Mouse (Mus musculus) CD8-positive naive resting alpha-beta T cell, adult 57 days (primary cell): Measurements from ENCODE around the gene Sprr1a. TPM values are rescaled to one million over a fixed set of nuclear protein-coding genes. Genes with fewer than 3 reads are reported as not detected.

Experiments used
- total RNA-seq: library from RNA; stranded (reverse); gene quantifications from one replicate; pipeline ENCODE4 v1.2.4, GENCODE M21; 2023

Gene Sprr1a
- not detected for total RNA-seq

DNA sequence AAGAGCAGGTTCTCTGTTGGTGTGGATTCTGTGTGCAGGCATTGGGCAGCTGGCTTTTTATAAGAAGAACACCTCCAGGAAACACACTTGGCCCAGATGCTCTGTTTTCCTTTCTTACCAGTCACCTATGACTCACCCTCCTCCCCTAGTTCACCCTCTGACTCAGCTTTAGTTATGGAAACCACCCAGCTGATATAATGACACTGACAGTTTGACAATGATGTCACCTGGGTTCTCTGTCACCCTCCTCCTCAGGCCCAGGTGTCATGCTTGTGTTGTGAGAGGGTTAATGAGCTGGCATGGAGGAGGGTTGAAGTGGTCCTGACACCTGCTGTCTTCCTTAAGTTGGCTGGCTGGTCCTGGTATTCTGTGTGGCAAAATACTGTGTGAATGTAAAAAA is at the start of gene Sprr1a:
TSS of gene Sprr1a (minus strand) at position 33 of the 400 bp plus-strand sequence.

DNA sequence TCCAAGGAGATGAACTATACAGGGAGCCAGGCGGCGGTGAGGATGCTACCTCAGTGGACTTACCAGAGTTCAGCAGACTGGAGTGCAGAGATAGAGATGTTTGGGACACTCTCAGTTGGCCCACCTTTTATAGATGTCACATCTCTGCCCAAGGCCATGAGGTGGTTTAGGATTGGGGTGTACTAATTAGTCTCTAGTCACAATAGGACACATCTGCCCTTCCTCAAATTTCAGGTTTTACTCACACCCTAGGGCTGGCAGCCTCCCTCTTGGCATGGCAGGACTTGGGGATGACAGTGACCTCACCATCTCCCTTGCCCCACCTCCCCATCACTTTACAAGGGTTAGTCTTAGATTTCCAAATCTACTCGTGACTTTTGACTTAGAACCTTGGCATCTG is 48.7 kb upstream of the Sprr1a start, which contains the start of gene 2310046K23Rik:
TSS of gene 2310046K23Rik (minus strand) at position 101 of the 400 bp plus-strand sequence.

DNA sequence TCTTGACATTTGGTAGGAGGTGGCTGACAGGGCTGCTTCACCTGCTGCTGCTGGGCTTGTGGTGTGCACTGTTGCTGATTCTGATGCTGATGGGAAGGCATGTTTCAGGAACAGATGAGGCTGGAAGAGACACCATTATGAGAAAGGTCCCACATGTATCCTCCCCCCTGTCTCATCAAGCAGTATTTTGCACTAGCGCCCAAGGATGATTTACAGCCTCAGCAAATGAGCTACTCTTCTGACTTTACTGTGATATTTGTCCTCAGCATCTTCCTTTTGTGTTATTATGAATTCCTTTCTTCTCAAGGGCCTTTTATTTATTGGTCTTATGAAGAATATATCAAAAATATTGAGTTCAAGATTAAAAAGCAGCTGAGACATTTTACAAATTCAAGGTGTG is 14.7 kb upstream of the Sprr1a start, which contains the start of gene Sprr4:
TSS of gene Sprr4 (minus strand) at position 101 of the 400 bp plus-strand sequence.

DNA sequence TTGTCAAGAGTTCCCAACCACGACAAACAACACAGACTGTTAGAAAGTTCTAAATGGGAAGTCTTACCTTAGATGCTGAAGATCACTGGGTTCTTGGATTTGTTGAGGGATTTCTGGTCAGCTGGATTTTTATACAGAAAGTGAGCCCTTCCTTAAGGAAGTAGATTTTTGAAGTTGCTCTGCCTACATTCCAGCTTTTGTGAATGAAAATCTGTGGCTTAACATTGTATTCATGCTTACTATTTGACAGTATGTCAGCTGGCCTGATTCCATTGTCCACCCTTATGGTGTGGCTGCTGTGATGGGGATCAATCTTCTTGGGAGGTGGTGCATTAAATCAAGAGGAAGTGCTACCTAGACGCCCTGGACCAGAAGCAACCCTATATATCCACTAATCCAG is 27.1 kb downstream of the Sprr1a start, which contains the start of gene Sprr3:
TSS of gene Sprr3 (minus strand) at position 101 of the 400 bp plus-strand sequence.

DNA sequence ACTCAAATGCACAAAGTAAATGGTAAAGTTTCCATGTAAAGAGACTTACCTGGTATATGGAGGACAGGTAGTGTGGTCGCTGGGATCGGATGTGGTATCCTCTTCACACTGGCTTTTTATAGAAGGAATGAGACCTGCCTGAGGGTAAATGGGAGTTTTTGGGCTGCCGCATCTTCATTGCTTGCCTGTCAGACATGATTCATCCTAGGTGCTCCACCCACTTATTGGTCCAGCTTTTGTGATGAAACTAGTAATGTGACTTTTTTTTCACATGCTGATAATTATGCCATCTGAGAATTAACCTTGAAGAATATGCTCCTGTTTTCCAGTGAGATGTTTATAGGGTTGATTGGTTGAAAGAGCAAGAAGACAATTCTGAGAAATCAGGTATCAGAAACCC is 47.0 kb downstream of the Sprr1a start, which contains the start of gene Sprr1b:
TSS of gene Sprr1b (minus strand) at position 101 of the 400 bp plus-strand sequence.

Other genes with a start within 250 kb of the Sprr1a start
- not detected for gene Sprr2a3, start 200.5 kb downstream of the Sprr1a start, total RNA-seq
- gene Sprr2b, start 169.3 kb downstream of the Sprr1a start, total RNA-seq, result not detected
- gene Sprr2d, start 146.8 kb downstream of the Sprr1a start, total RNA-seq, result not detected
- not detected for gene Sprr2e, start 133.8 kb downstream of the Sprr1a start, total RNA-seq
- not detected for gene Sprr2f, start 120.7 kb downstream of the Sprr1a start, total RNA-seq
- gene Sprr2h, start 100.2 kb downstream of the Sprr1a start, total RNA-seq, result not detected
- gene Sprr2i, start 77.9 kb downstream of the Sprr1a start, total RNA-seq, result not detected
- gene Sprr2j-ps, start 67.8 kb downstream of the Sprr1a start, total RNA-seq, result not detected
- 1.4 TPM for gene Gm9774, start 56.5 kb downstream of the Sprr1a start, total RNA-seq
- not detected for gene Sprr2k, start 53.3 kb downstream of the Sprr1a start, total RNA-seq
- not detected for gene Sprr1b, start 47.1 kb downstream of the Sprr1a start, total RNA-seq
- not detected for gene Sprr3, start 27.2 kb downstream of the Sprr1a start, total RNA-seq
- gene Sprr4, start 14.6 kb upstream of the Sprr1a start, total RNA-seq, result not detected
- gene 2310046K23Rik, start 48.6 kb upstream of the Sprr1a start, total RNA-seq, result not detected
- gene Ivl, start 87.8 kb upstream of the Sprr1a start, total RNA-seq, result not detected
- not detected for gene Smcp, start 103.1 kb upstream of the Sprr1a start, total RNA-seq
- not detected for gene 2210017I01Rik, start 121.6 kb upstream of the Sprr1a start, total RNA-seq
- gene Lce6a, start 135.8 kb upstream of the Sprr1a start, total RNA-seq, result not detected
- gene Lce1a1, start 162.4 kb upstream of the Sprr1a start, total RNA-seq, result not detected
- gene Lce1b, start 171.0 kb upstream of the Sprr1a start, total RNA-seq, result not detected
- not detected for gene Lce1a2, start 184.4 kb upstream of the Sprr1a start, total RNA-seq
- not detected for gene Lce1c, start 193.4 kb upstream of the Sprr1a start, total RNA-seq
- gene Lce1d, start 201.3 kb upstream of the Sprr1a start, total RNA-seq, result not detected
- gene Lce1e, start 223.2 kb upstream of the Sprr1a start, total RNA-seq, result not detected
- gene Lce1f, start 234.5 kb upstream of the Sprr1a start, total RNA-seq, result not detected